Mouse (Mus musculus) bone marrow, adult 2 months (tissue): ENCODE data around the gene Nlrp6. TPM values are rescaled to one million over a fixed set of nuclear protein-coding genes. Genes with fewer than 3 reads are reported as not detected.
A peak's percentile ranks its signal among the peaks of the same experiment; 100 is the strongest.

Experiments used
- H3K27ac ChIP-seq: fragments of 200-500 bp; 2 replicates; pipeline ENCODE4 v1.5.1; 2012; ENCODE audit warnings: low read depth, mild to moderate bottlenecking, control low read depth, inconsistent platforms, low read length; ENCODE audit not compliant: control insufficient read depth, poor library complexity, insufficient read depth
- H3K4me1 ChIP-seq: fragments of 200-500 bp; 2 replicates; pipeline ENCODE4 v1.6.1; 2011; ENCODE audit warnings: low read length; ENCODE audit not compliant: control insufficient read depth, insufficient read depth
- H3K4me3 ChIP-seq: fragments of 200-500 bp; replicated peaks from 2 replicates; pipeline ENCODE3; 2011; ENCODE audit warnings: mild to moderate bottlenecking, low read depth, low read length, control low read depth; ENCODE audit not compliant: control insufficient read depth
- CTCF ChIP-seq: fragments of 200-500 bp; IDR thresholded peaks from 2 replicates; pipeline ENCODE4 v1.5.1; 2011; ENCODE audit warnings: low read length, control low read depth; ENCODE audit not compliant: control insufficient read depth, insufficient read depth
- POLR2A ChIP-seq: fragments of 200-500 bp; IDR thresholded peaks from 2 replicates; pipeline ENCODE4 v1.6.1; 2011; ENCODE audit warnings: low read depth, mild to moderate bottlenecking, control low read depth, low read length, borderline replicate concordance; ENCODE audit not compliant: control insufficient read depth
- WGBS: fragments of 180-500 bp; shearing (Covaris S2); methylation state at CpG from one replicate; pipeline ENCODE4 v1.1.7; 2018; 5-methylcytosine and 5-hydroxymethylcytosine counted together
- polyA plus RNA-seq: library from polyadenylated mRNA; stranded (reverse); fragments of >200 nt; gene quantifications from 2 replicates; pipeline ENCODE4 v1.2.4, GENCODE M21; 2011; ENCODE audit warnings: low replicate concordance; ENCODE audit not compliant: missing spikeins, insufficient read depth, insufficient read length

Nlrp6 gene
- polyA plus RNA-seq, 1 experiment = 1.9 TPM

- Histone ChIP-seq H3K27ac (no peak overlapping the region), H3K4me1 (no peaks in the 10 kb centered on the region), H3K4me3 (no peak overlapping the region)
- WGBS = 82% methylated on average over 13 of the region's 13 CpGs
- TF ChIP-seq POLR2A (no peak), CTCF (no peak)
These were observed 13.6 kb upstream of the Nlrp6 start for GRCm38 (mm10) chr7:140907131-140907530.

DNA sequence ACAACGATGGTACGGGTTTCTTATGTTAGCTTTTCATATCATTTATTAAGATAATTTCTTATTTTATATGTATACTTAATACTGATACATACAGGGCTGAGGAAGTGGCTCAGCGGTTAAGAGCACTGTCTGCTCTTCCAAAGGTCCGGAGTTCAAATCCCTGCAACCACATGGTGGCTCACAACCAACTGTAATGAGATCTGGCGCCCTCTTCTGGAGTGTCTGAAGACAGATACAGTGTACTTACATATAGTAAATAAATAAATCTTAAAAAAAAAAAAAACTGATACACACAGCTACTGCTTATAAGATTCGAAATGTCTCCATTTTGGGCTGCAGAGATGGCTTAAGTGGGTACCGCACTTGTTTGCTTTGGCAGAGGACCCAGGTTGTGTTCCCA, 13.0 kb upstream of the Nlrp6 start:
- Histone ChIP-seq H3K4me3 (no peak overlapping the region), H3K27ac (no peak overlapping the region), H3K4me1 (no peaks in the 10 kb centered on the region)
- TF ChIP-seq CTCF (0 out of 2 replicates have a peak, but pooled peaks have one; percentile 4), POLR2A (no peak)
- 85% methylated on average over 7 of the region's 7 CpGs for WGBS

DNA sequence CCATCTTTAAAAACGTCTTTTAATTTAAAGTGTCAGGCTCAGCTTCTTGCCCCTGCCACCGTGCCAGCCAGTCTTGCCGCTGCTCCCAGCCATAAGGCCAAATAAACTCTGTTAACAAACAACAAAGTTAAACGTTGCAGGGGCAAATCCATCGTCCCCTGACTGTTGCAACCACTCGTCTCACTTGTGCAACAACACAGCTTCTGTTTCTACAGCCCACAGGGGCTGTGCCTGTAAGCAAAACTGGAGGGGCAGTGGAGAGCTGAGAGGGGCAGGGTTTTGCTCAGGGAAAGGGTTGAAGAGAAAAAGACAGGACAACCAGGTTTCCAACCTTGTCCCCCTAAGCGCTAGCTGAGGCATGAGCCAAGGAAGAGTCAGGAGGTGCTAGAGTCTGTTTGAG, 12.5 kb upstream of the Nlrp6 start:
- no peak for TF ChIP-seq CTCF
- no peak for TF ChIP-seq POLR2A
- H3K27ac ChIP-seq = no peak overlapping the region
- no peaks in the 10 kb centered on the region for H3K4me1 ChIP-seq
- H3K4me3 ChIP-seq = no peak overlapping the region
- 44% methylated on average over 7 of the region's 7 CpGs for WGBS

- peak overlapping the region; percentile 0 for H3K4me3 ChIP-seq
- WGBS = 3% methylated on average over 19 of the region's 19 CpGs
- H3K27ac ChIP-seq = no peak overlapping the region
- no peaks in the 10 kb centered on the region for H3K4me1 ChIP-seq
- TF ChIP-seq CTCF (peak; percentile 89), POLR2A (no peak)
These were observed 12.0 kb upstream of the Nlrp6 start for GRCm38 (mm10) chr7:140908634-140909107.

GRCm38 (mm10) chr7:140912293-140912692, 8.4 kb upstream of the Nlrp6 start:
- 54% methylated on average over 3 of the region's 3 CpGs for WGBS
- H3K4me1 ChIP-seq = no peaks in the 10 kb centered on the region
- TF ChIP-seq POLR2A (no peak), CTCF (no peak)
- H3K27ac ChIP-seq = no peak overlapping the region
- no peak overlapping the region for H3K4me3 ChIP-seq

- 87% methylated on average over 5 of the region's 5 CpGs for WGBS
- Histone ChIP-seq H3K4me1 (no peaks in the 10 kb centered on the region), H3K4me3 (no peak overlapping the region), H3K27ac (no peak overlapping the region)
- no peak for TF ChIP-seq POLR2A
- TF ChIP-seq CTCF = no peak
These were observed 7.7 kb upstream of the Nlrp6 start for GRCm38 (mm10) chr7:140912846-140913482.

DNA sequence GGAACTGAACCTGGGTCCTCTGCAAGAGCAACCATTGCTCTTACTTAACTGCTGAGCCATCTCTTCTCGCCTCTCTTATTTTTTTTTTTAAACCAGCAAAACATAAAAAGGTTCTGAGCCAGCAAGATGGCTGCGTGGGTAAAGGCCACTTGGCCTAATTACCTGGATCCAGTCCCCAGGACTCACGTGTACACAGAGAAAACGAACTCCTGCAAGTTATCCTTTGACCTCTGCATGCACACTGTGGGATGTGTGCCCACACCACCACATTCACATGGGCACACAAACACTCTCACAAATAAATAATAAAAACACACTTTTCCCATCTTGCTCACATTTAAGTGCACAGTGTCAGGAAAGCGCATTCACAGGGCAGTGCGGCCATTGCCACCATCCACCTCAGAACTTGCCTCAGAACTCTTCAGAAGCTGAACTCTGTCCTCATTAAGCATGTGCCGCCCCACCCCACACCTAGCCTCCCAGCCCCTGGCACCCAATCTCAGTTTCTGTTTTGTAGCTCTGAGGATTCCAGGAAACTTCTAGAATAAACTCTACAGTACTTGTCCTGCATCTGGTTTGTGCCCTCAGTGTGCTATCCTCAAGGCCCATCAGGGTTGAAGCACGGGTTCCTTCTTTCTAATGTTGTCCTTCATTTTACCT, 6.5 kb upstream of the Nlrp6 start:
- TF ChIP-seq CTCF (no peak), POLR2A (no peak)
- Histone ChIP-seq H3K27ac (no peak overlapping the region), H3K4me1 (no peaks in the 10 kb centered on the region), H3K4me3 (no peak overlapping the region)
- 80% methylated on average over 8 of the region's 8 CpGs for WGBS

- H3K27ac ChIP-seq = no peak overlapping the region
- 66% methylated on average over 4 of the region's 4 CpGs for WGBS
- TF ChIP-seq CTCF = no peak
- no peak for TF ChIP-seq POLR2A
- H3K4me1 ChIP-seq = no peaks in the 10 kb centered on the region; the same call in 1 of the 2 replicates
- no peak overlapping the region for H3K4me3 ChIP-seq
These were observed 791 bp upstream of the Nlrp6 start for GRCm38 (mm10) chr7:140919911-140920310.
